Mouse (Mus musculus) ovary, postnatal 10 days (tissue): ENCODE data around the gene Kncn.

Experiments
- DNase-seq: peaks from one replicate; pipeline ENCODE4 v3.0.0; 2022; ENCODE audit warnings: low spot score

Kncn gene

DNA sequence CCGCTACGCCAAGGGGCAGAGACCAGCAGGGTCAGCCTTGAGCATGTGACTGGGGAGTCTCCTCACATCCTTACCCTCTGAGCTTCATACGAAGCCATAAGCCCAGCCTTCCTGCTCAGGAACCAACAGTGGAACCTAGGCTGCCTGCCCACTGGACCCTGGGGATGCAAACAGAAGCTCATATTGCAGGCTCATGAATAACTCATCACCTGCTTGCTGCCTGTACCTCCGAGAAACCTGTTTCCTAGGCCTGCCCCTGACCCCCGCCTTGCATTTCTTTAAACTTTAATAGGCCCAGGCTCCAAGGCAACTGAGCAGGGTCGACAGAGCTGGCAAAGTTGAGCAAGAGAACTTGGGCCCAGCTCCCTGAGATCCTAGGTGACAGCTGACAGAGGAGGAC lies at the start of gene Kncn:
TSS of gene Kncn (plus strand) at position 379 of the 400 bp plus-strand sequence.
- DNase-seq = no peak

DNA sequence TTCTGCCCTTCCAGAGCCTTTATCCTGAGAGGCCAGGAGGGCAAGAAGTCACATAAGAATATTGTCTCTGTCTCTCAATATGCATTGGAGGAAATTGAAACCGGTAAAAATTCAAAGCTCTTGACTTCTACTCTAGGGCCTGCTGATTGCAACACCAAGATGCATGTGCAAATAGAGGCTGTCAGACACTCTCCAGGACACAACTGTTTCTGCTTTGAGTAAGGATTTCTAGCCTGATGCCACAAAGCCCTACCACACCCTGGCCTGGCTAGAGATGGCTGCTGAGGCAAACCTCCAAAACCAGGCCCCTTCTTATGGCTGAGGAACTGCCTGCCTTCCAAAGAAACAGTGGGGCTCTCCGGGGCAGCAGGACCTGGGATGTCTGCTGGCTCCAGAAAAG lies 48.6 kb upstream of the Kncn start:
- no peak for DNase-seq

DNA sequence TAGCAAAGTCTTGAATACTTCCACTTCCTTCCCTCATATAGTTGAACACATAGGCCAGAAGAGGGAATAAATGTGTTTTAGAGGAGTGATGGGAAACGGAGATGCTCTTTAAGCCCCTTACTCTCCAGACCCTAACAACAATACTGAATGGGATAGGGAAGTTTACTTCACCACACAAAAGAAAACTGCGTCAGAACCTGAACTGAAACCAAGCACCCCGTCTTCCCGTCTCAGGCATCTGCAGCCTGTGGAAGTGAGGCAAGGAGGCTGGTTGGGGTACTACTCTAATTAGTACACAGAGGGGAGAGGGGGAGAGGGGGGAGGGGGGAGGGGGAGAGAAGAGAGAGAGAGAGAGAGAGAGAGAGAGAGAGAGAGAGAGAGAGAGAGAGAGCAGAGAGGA lies 46.0 kb upstream of the Kncn start:
- DNase-seq = no peak

DNA sequence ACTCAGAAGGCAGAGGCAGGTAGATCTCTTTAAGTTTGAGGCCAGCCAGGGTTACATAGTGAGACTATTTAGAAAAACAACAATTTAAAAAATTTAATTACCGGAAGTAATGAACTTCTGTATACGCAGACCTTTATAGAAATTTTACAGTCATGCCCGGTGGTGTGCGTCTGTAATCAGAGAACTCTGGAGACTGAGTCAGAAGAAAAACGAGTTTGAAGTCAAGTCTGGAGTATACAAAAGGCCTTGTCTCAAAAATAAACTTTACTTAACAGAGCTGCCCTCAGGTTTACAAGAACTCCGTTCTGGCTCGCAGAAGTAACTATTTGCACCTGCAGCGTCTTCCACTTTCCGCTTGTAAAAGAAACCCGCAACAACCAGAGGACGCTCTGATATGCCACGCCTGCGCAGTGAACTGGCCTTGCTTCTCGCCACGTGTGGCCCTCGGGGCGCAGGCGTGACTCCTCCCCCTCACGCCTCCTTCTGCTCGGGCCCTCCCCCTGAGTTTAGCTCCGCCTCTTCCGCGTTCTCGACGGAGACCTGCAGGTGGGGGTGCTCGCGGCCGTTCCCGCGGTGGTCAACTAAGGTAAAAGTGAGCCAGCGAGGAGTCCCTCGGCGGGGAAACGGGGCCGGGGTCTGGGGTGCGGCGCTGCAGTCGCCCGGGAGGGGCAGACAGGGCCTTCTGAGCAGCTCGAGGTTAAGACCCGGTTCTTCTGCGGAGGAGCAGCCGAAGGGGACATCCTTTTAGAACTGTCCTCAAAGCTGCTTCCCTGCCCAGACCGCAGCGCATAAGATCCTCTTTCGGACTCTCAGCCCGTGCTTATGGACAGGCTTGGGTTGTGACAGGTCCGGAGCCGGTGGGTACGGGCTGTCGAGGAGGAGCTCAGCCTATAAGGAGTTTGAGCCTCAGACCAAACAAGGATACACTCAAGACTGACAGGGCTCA lies 45.2 kb upstream of the Kncn start, which contains the start of gene Mknk1:
TSS of gene Mknk1 (plus strand) at position 503 of the 946 bp plus-strand sequence.
- DNase-seq = peak; percentile 72

DNA sequence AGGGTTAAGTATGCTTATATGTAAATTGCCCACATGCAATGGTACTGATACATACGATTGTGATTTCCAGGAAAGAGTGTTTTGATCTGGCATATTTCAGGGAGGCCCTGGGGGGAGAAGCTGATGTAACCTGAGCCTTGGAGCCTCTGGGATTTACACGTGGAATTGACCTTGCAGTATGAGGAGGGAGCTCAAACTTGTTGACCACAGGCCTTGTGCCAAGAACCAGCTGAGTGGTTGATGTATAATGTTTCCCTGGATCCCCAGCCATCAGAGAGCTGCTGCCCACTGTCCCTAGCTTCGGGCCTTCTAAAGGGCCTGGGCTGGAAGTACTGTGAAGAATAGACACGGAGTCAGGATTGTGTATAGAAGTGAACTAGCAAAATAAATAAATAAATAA lies 44.2 kb upstream of the Kncn start:
- DNase-seq = no peak

DNA sequence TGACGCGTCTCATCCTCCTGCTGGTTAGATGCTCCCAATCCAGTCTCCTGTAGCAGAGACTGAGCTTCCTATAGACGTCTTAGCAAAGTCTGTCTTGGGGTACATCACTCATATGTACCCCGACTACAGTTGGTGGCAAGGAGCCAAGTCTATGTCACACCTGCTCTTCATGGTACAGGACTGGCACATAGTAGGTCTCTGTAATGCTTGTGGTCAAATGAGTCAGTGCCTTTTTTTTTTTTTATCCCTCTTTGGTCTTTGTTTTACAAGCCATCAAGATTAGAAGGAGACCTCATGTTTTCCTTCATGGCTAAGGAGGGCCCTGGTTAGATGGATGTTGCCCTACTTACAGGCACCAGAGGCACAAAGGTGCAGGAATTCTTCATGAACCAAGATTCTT lies 43.4 kb upstream of the Kncn start:
- no peak for DNase-seq

DNA sequence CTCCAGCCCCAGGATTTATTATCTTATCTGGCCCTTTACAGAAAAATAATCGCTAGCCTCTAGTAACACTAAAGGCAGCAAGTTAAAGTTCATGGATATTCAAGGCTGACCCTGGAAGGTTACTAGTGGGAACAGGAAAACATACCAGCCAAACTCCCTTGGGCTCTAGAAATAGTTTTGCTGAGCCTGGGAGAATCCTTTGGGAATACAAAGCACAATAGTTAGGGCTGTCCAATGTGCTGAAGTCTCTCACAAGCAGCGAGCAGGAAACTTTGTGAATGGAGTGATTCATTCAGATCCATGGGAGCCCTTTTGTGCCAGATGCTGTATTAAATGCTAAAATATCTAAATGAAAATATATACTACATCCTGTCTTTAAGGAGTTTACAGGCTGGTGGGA lies 37.5 kb upstream of the Kncn start:
- DNase-seq = no peak

DNA sequence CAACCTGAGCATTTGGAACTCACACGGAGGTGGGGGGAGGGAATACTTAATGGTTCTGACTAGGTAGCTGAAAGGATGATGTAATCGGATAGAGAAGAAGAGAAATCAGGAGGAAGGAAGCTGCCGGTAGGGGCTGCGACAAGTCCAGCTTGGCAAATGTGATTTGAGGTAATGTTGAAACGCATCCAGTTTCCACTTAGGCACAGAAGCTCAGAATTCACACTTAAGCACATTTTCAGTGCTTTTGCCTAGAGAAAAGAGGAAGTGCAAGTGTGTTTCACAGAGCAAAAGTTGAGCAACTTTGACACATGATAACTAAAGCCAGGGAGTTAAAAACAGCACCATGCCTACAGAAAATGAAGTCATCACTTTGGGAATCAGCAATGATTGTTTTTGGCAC lies 36.8 kb upstream of the Kncn start:
- no peak for DNase-seq

DNA sequence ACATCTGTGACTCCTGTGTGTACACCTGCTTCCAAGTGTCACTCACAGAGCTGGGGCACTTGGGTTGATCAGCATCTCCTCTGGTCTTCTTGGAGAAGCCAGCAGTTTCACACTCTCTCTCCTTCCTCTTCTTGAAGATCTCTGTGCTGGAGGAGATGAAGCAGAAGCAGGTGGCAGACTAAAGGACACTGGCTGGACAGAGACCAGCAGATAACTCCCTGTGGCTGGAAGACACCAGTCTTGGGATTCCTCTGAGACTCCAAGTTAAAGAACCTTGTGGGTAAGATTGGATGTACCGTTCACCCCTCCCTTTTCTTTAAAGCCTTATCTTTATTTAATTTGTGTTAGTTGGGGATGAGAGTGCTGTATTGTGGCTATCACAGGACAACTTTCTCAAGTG lies 36.1 kb upstream of the Kncn start:
- no peak for DNase-seq

DNA sequence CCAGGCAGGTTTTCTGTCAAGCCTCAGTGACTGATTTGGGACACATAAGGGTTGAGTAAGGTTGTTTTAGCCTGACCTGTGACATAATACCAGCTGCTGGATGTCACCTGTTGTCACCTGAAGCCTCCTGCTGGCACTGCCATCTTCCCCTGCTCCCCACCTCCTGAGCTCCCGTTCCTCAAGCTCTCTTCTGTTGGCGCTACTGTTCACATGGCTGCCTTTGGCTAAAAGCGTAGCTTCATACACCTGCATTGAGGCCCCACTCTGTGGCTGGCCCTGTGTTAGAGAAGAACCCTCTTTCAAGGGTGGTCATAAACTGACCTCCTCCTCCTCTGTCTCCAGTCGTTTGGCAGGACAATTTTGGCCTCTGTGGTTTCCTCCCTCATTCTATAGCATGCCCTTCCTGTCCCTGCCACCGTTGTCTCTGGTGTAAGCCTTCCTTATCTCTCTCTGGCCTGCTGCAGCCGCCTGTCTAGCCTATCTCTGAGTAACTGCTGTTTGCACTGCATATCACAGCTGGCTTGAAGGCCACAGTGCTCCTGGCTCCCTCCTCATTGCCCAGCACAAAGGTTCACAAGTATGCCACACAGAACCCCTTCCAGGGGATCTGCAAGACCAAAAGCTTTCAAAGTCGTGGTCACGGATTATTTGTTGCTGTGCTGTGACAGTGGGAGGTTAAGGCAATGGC lies 35.1 kb upstream of the Kncn start:
- DNase-seq = no peak

DNA sequence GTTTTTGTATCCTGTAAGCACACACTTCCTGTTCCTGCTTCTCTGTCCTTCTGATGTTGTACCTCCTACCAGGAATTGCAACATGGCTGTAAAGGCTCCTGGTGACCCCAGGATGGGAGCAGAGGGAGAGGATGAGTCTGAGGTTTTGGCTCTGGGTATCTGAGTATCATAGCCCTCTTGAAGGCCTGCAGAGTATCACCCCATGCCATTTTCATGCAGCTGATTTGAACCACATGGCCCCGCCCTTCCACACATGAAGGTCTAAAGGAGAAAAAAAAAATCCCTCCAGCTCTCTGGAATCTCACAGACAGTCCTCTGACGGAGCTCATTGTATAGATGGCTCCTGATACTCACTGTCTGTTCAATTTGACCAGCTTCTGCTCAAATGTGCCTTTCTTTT lies 34.1 kb upstream of the Kncn start:
- DNase-seq = no peak

DNA sequence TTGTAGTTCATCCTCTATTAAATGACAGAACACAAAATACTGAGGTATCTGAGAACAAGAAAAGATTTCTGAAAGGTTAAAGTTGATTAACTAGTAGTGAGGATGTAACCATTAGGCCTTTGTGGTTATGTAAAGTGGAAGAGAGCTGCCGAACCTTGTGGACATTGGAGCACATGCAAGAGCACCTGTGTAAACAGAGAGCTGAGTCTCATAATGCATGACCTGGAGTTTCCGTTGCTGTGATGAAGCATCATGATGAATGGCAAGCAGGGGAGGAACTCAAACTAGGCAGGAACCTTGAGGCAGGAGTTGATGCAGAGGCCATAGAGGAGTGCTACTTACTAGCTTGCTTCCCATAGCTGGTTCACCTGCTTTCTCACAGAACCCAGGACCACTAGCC lies 33.6 kb upstream of the Kncn start:
- DNase-seq = no peak

DNA sequence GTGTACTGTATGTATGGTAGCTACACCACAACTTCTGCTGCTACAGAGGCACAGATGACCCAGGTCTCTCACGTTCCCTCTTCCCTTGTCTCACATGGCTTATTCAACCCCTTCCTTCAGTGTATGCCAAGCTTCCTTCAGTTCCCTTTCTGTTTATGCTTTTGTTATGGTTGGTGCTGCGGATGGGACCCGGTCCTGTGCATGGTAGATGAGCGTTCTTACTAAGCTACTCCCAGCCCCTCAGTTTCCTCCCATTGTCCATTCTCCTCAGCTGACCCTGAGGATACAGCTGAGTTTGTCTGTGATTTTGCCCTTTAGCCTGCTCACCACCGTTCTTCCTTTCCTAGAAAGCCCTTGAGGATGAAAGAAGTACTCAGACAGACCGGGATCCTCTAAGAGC lies 32.6 kb upstream of the Kncn start:
- no peak for DNase-seq

DNA sequence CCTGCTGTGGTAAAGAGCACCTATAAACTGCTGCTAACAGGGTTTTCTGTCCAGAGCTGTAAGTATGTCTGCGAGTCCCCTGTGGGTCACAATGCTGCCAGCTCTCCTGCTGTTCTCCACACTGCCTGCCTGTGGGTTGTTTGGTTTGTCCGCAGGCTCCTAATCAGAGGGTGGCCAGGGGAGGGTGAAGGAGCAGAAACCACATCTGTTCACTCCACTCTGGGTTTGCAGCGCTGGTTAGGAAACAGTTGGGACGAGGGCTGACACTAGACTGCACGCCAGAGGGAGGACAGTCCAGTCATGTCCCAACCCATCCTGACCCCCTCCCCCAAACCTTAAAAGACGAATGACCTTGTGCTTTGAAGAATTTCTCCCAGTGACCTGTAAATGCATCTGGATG lies 29.1 kb upstream of the Kncn start:
- DNase-seq = no peak

DNA sequence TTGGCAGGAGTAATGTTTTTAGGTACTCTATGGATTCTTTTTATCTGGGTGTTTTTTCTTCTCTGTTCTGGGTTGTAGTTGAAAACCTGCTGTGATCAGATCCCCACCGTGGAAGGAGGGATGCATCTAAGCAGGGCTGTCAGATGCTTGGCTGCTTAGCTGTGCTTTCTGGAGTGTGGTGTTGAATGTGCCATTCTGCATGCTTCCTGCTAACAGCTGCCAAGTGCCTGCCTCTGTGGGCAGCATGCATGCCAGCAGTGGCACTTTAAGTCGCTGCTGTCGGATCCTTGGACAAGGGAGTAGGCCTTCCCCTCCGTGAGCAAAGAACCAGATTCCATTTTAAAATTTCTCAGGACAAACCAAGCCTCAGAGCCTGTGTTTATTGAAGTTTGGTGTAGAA lies 28.6 kb upstream of the Kncn start:
- no peak for DNase-seq

DNA sequence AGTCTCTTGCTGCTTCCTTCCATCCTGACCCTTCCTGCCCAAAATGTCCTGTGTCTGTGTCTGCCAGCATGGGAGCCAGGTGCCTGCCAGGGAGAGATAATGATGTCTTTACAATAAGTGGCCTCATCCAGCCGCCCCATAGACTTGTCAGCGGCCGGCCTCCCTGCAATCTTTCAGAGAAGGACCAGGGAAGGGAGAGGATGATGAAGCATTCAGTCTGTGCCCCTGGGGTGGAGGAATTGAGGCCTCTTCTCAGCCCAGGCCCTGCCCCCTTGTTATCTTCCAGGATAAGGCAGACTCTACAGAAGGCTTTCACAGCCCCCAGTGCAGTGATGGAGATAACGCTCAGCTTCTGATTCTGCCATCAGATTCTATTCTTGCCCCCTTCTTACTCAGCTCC lies 27.9 kb upstream of the Kncn start:
- no peak for DNase-seq

DNA sequence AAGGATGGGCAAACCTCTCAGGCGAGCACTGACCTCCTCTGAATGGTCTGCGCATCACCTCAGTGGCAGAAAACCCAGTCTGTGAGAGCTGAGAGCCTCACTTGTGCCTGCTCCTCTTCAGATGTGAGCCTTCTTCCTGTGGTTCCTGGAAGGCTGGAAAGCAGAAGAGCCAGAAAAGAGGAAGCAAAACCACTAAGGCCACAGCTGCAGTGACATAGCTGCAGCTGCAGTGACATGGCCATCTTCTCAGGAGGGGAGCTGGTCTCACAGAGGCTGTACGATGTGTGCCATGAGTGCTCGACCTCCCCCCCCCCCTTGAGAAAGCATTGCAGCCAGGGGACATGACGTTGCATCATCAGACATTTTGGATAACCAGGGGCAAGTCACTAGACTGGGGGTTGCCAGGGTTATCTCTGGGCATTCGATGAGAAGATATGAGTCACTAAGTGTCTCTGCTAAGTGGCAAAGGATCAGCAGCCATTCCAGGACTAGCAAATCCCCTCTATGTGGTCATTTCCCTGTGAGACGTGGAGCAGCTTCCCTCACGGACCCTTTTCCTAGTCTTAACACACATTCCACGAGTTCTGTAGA lies 26.8 kb upstream of the Kncn start:
- no peak for DNase-seq

DNA sequence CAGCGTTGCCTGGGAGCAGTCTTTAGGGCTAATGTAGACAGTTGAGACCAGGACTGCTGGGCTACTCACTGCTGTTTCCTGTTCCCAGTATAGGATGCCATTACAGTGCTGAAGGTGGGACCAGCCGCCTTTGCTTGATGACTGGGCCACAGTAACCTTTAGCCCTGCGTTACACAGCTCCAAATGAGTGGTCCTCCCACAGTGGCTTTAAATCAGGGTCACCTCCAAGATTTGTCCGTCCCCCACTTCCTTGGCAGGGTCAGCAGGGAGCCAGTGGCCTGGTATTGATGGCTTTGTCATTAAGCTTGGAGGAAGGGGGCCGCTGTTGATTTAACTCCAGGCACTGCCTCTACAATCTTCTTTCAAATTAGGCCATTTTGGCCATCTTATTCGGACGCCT lies 20.8 kb upstream of the Kncn start:
- no peak for DNase-seq

DNA sequence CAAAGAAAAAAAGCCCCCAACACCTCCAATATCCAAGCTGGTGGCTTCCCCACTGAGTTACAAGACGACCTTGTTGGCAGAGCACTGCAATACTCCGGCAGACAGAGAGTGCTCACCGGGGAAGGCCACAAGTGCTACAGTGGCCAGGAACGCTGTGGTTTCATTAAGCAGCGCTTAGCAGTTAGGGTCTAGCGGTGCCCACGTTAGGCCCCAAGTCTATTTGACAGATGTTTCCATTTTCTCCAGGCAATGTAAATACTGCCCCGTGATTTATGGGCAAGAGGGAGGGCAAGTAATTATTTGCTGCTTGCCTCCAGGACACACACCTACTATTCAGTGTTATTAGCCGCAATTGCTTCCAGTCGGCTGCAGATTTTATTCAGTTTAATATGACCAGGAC lies 20.3 kb upstream of the Kncn start:
- no peak for DNase-seq

DNA sequence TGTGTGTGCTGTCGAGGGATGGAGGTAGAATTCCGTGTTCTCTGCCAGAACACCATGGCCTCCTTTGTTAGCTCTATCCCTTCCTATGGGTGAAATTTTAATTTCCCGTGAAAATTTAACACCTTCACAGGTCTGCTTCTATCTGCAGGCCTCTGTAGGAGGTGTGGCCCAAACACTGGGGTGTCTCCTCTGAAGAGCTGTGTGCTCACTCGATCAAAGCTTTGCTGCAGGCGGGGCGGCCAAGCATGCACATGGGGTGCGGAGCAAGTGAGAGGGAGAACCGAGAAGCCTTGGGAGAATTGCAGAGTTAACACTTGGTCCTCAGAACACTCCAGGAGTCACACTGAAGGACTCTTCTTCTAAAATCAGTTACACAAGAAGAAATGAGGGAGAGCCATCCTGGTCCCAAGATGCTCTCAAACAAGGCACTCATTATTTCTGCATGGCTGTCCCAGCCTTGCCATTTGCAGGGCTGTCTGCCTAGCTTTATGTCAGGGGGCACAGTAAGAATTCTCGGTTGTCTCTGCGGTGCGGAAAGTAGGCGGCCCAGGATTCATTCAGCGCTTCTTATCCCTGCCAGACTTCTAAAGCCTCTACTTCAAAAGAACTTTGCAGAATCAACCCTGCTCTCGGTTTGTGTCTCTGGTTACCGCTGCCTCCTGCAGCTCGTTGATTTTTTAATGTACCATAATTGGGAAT lies 14.5 kb upstream of the Kncn start:
- no peak for DNase-seq

DNA sequence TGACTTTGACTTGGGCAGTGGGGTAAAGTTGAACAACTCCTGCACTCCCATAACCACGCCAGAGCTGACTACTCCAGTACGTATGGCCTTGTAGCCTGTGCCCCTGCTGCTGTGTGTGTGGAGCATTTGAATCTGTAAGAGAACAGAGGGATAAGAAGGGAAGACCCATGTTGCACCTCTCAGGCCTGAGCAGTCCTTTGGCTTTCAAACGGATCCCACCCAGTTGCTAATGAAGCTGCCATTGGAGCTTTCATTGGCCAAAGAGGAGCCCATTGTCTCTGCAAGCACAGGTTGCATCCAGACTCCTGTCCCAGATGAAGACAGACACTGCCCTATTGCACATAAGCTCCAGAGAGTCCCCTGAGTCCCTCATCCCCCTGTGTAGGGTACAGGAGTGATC lies 11.0 kb upstream of the Kncn start:
- DNase-seq = no peak

DNA sequence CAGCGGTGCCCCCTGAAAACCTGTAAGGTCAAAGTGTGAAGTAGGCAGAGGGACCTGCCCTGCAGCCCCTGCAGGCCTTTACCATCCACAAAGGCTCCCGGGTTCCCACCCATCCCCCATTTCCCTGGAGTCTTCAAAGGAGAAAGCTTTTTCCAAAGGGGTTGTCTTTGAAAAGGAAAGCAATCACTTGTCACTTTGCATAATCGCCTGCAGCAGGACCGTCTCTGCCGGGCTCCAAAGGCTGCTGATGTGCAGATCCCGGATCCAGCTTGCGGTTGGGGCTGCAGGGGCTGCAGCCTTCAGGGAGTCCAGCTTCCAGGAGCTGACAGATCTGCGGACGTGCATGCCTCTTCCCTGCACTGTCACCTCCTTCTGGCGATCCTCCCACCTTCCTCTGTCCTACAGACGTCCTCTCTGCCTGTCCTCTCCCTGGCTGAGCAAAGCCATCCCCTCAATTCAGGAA lies 6.0 kb upstream of the Kncn start:
- DNase-seq = no peak
